Mouse (Mus musculus): ENCODE results near the gene Sntg2.

Sntg2 gene

GRCm38 (mm10) chr12:30372933-30373501, at the start of gene Sntg2:
Sntg2 (minus strand) TSS chr12:30373375.
- DNase-seq (ENCODE audit: extremely low read depth, insufficient read length, low spot score): no peak

GRCm38 (mm10) chr12:30416547-30416946, 43.4 kb upstream of the Sntg2 start:
- DNase-seq (ENCODE audit: extremely low read depth, insufficient read length, low spot score): no peak

- no peak for DNase-seq (ENCODE audit: extremely low read depth, insufficient read length, low spot score)
Measured at GRCm38 (mm10) chr12:30415981-30416380, 42.8 kb upstream of the Sntg2 start.

GRCm38 (mm10) chr12:30402651-30403050, 29.5 kb upstream of the Sntg2 start:
- no peak for DNase-seq (ENCODE audit: extremely low read depth, insufficient read length, low spot score)

GRCm38 (mm10) chr12:30400531-30400930, 27.4 kb upstream of the Sntg2 start:
- no peak for DNase-seq (ENCODE audit: extremely low read depth, insufficient read length, low spot score)

- no peak for DNase-seq (ENCODE audit: extremely low read depth, insufficient read length, low spot score)
Measured at GRCm38 (mm10) chr12:30400114-30400513, 26.9 kb upstream of the Sntg2 start.

GRCm38 (mm10) chr12:30372293-30372692, 882 bp downstream of the Sntg2 start:
- DNase-seq (ENCODE audit: extremely low read depth, insufficient read length, low spot score): no peak

GRCm38 (mm10) chr12:30369786-30370185, 3.4 kb downstream of the Sntg2 start:
- no peak for DNase-seq (ENCODE audit: extremely low read depth, insufficient read length, low spot score)

- no peak for DNase-seq (ENCODE audit: extremely low read depth, insufficient read length, low spot score)
Measured at GRCm38 (mm10) chr12:30369141-30369540, 4.0 kb downstream of the Sntg2 start.

- DNase-seq (ENCODE audit: extremely low read depth, insufficient read length, low spot score): no peak
Measured at GRCm38 (mm10) chr12:30362306-30362705, 10.9 kb downstream of the Sntg2 start.

GRCm38 (mm10) chr12:30357666-30358065, 15.5 kb downstream of the Sntg2 start:
- DNase-seq (ENCODE audit: extremely low read depth, insufficient read length, low spot score): no peak

- DNase-seq (ENCODE audit: extremely low read depth, insufficient read length, low spot score): no peak
Measured at GRCm38 (mm10) chr12:30352393-30352792, 20.8 kb downstream of the Sntg2 start.

GRCm38 (mm10) chr12:30348036-30348435, 25.1 kb downstream of the Sntg2 start:
- no peak for DNase-seq (ENCODE audit: extremely low read depth, insufficient read length, low spot score)

GRCm38 (mm10) chr12:30347284-30347683, 25.9 kb downstream of the Sntg2 start:
- no peak for DNase-seq (ENCODE audit: extremely low read depth, insufficient read length, low spot score)

- DNase-seq (ENCODE audit: extremely low read depth, insufficient read length, low spot score): no peak
Measured at GRCm38 (mm10) chr12:30344806-30345205, 28.4 kb downstream of the Sntg2 start.

GRCm38 (mm10) chr12:30336301-30336700, 36.9 kb downstream of the Sntg2 start:
- no peak for DNase-seq (ENCODE audit: extremely low read depth, insufficient read length, low spot score)

GRCm38 (mm10) chr12:30334502-30334901, 38.7 kb downstream of the Sntg2 start:
- DNase-seq (ENCODE audit: extremely low read depth, insufficient read length, low spot score): no peak

GRCm38 (mm10) chr12:30317971-30318370, 55.2 kb downstream of the Sntg2 start:
- DNase-seq (ENCODE audit: extremely low read depth, insufficient read length, low spot score): no peak

GRCm38 (mm10) chr12:30313021-30313420, 60.2 kb downstream of the Sntg2 start:
- DNase-seq (ENCODE audit: extremely low read depth, insufficient read length, low spot score): no peak

- no peak for DNase-seq (ENCODE audit: extremely low read depth, insufficient read length, low spot score)
Measured at GRCm38 (mm10) chr12:30308197-30308939, 64.8 kb downstream of the Sntg2 start.

- no peak for DNase-seq (ENCODE audit: extremely low read depth, insufficient read length, low spot score)
Measured at GRCm38 (mm10) chr12:30292724-30293560, 80.2 kb downstream of the Sntg2 start.

All from 3134 (cell line).